Mouse (Mus musculus): ENCODE measurements at regions not wholly inside any gene's neighbourhood (a gene's known extent, or its start where the extent isn't known, plus 50 kb on each side); places are given as distances from the start of the nearest gene placed in this dataset.

- Histone ChIP-seq H3K9ac (no peak overlapping the region), H3K9me3 (replicated peaks) (no peaks in the 10 kb centered on the region), H3K4me3 (no peak overlapping the region), H3K4me2 (no peak overlapping the region), H3K4me1 (peaks cover 23% of the 10 kb centered on the region), H3K27ac (no peak overlapping the region), H3K36me3 (no peaks in the 10 kb centered on the region), H3K27me3 (replicated peaks) (0 out of 2 replicates have a peak, but pooled peaks cover 13% of the 10 kb centered on the region)
- ATAC-seq = no peak
- 73% methylated on average over 4 of the region's 4 CpGs for WGBS (ENCODE audit: insufficient replicate concordance)
Measured at GRCm38 (mm10) chr10:42076711-42077110, 58.5 kb upstream of the Armc2 start.

DNA sequence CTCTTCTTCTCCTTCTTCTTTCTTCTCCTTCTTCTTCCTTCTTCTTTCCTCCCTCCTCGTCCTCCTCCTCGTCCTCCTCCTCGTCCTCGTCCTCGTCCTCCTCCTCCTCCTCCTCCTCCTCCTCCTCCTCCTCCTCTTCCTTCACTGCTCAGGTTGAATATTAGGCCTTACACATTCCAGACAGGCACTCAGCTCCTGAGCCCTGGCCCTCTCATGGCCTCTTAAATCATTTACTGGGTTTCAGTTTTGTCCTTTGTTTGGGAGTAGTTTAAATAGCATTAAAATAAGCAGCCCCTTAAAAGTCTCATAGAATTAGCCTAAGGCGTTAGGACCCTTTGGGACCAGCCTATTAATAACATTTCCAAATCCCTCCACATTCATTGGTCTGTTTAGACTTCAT lies 57.3 kb upstream of the Armc2 start:
- H3K4me2 ChIP-seq = no peak overlapping the region
- no peaks in the 10 kb centered on the region for H3K9me3 ChIP-seq (replicated peaks)
- no peaks in the 10 kb centered on the region for H3K36me3 ChIP-seq
- no peak overlapping the region for H3K27ac ChIP-seq
- H3K27me3 ChIP-seq (replicated peaks) = 0 out of 2 replicates have a peak, but pooled peaks cover 13% of the 10 kb centered on the region
- no peak overlapping the region for H3K4me3 ChIP-seq
- no peak overlapping the region for H3K9ac ChIP-seq
- peaks cover 35% of the 10 kb centered on the region for H3K4me1 ChIP-seq
- ATAC-seq = no peak
- 53% methylated on average over 5 of the region's 6 CpGs for whole genome bisulfite sequencing (ENCODE audit: insufficient replicate concordance)

DNA sequence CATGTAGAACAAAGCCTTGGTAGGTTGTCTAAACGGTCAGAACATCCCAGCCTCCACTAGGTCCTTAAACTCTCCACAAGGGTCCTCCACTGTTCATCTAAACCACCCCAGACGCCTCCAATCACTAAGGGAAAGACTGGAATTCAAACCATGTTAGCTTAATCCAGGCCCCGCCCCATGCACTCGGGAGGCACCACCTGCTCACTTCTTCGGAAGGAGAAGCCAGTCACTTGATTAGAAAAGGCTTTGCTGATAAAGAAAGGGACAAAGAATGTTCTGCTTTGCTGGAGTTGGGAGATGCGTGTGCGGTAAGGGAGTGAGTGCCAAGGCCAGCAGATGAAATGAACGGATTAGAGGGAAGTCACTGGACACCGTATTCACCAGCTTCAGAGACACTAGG lies 54.5 kb upstream of the Armc2 start:
- Histone ChIP-seq H3K27me3 (replicated peaks) (0 out of 2 replicates have a peak, but pooled peaks cover 13% of the 10 kb centered on the region), H3K4me3 (no peak overlapping the region), H3K4me2 (peak overlapping the region; percentile 22; the same call in 1 of the 2 replicates), H3K9me3 (replicated peaks) (no peaks in the 10 kb centered on the region), H3K36me3 (no peaks in the 10 kb centered on the region), H3K4me1 (peaks cover 58% of the 10 kb centered on the region), H3K27ac (no peak overlapping the region), H3K9ac (no peak overlapping the region; the same call in 1 of the 2 replicates)
- WGBS (ENCODE audit: insufficient replicate concordance) = 22% methylated on average over 9 of the region's 9 CpGs
- ATAC-seq = no peak

DNA sequence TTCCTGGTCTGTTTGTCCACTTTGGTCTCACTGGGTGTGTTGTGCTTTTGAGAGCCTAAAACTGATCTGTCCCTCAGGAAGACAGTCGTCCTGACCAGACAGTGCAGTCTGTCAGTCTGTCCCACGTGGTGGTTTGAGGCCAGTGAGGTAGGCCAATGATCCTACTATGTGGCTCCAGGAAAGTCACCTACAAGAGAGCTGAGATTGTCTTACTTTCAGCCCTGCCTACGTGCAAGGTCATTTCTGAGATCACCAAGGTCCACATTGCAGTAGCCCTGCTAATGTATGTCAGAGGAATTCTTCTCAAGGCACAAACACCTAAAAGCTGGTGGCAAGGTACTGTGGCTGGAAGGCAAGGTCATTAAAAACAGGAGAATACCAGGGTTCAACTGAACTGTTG lies 53.9 kb upstream of the Armc2 start:
- H3K36me3 ChIP-seq = no peaks in the 10 kb centered on the region
- H3K4me2 ChIP-seq = no peak overlapping the region
- H3K9ac ChIP-seq = no peak overlapping the region
- 45% methylated on average over 3 of the region's 3 CpGs for WGBS (ENCODE audit: insufficient replicate concordance)
- ATAC-seq = no peak
- H3K9me3 ChIP-seq (replicated peaks) = no peaks in the 10 kb centered on the region
- no peak overlapping the region for H3K27ac ChIP-seq
- no peak overlapping the region for H3K4me3 ChIP-seq
- H3K4me1 ChIP-seq = peaks cover 61% of the 10 kb centered on the region
- 0 out of 2 replicates have a peak, but pooled peaks cover 13% of the 10 kb centered on the region for H3K27me3 ChIP-seq (replicated peaks)

DNA sequence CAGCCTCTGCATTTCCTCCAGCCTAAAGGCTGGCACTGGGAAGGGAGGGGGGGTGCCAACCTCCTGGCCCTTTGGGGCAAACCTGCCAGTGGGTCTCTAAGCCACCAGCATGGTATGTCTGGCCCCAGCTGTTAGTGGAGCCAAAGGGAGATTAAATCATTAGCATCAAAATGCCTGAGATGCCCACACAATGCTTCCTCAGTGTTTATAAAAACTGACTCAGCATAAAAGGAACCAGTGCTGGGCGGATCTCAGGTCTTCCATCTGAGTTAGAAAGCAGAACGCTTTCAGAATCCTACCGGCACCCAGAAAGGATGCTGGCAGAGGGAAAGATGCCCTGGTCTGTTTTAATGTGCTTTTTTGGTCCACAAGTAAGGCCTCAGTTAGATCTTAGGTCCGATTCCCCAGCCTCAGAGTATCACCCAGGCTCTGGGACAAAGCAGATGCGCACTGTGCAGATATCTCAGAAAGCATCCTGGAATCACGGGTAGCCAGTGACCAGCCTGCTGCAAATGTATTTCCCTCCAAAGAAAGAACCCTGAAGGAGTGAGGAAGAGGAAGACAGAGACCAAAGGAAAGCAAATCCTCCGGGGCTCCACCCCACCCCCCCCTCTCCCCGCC lies 53.3 kb upstream of the Armc2 start:
- peak; percentile 28 for ATAC-seq

DNA sequence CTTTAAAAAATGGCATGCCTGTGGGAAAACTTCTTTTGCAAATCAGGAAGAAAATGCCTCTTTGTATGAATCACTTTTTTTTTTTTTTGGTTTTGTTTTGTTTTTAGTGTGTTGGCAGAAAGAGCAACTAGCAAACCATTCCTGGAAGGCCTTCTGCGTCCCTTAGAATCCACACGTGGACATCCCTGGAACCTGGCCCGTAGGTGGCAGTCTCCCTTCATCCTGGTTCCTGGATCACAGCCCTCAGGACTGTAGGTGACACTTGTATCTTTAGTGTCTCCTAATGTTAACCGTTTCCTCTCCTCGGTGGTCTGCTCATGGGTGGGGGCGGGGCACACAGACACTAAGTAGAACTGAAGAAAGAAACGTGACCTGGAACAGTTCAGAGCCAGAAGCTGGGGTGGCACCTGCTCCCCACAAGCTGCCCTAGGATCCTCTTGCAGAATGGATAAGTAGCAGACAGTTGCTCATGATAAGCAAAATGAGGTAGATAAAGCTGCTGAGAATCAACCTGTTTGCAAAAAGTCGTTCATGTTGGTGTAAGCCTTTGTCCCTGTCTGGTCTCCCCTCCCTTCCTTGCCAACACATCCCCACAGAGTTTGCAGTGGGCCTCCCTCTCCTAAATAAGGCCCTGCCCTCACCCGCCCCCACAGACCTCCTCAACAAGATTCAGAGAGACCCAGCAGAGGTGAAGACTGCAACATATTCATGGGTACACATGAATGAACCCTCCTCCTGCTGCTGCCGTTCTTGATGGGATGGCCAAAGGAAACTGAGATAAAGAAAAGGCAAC lies 52.6 kb upstream of the Armc2 start:
- no peak overlapping the region for H3K4me3 ChIP-seq
- no peaks in the 10 kb centered on the region for H3K36me3 ChIP-seq
- H3K9ac ChIP-seq = peak overlapping the region; percentile 22; the same call in 1 of the 2 replicates
- no peaks in the 10 kb centered on the region for H3K9me3 ChIP-seq (replicated peaks)
- WGBS (ENCODE audit: insufficient replicate concordance) = 13% methylated on average over 10 of the region's 10 CpGs
- H3K4me2 ChIP-seq = peak overlapping the region; percentile 29
- peak; percentile 76 for ATAC-seq
- peak overlapping the region; percentile 62 for H3K27ac ChIP-seq
- H3K27me3 ChIP-seq (replicated peaks) = 0 out of 2 replicates have a peak, but pooled peaks cover 13% of the 10 kb centered on the region
- H3K4me1 ChIP-seq = peaks cover 61% of the 10 kb centered on the region

More for the DNA sequence above, 53.3 kb upstream of the Armc2 start:
- WGBS (ENCODE audit: insufficient replicate concordance) = 27% methylated on average over 8 of the region's 8 CpGs
- Histone ChIP-seq H3K9me3 (replicated peaks) (no peaks in the 10 kb centered on the region), H3K4me2 (peak overlapping the region; percentile 29), H3K4me1 (peaks cover 61% of the 10 kb centered on the region), H3K4me3 (no peak overlapping the region), H3K27ac (peak overlapping the region; percentile 62), H3K27me3 (replicated peaks) (0 out of 2 replicates have a peak, but pooled peaks cover 13% of the 10 kb centered on the region), H3K9ac (0 out of 2 replicates have a peak overlapping the region, but pooled peaks have one; percentile 22), H3K36me3 (no peaks in the 10 kb centered on the region)

DNA sequence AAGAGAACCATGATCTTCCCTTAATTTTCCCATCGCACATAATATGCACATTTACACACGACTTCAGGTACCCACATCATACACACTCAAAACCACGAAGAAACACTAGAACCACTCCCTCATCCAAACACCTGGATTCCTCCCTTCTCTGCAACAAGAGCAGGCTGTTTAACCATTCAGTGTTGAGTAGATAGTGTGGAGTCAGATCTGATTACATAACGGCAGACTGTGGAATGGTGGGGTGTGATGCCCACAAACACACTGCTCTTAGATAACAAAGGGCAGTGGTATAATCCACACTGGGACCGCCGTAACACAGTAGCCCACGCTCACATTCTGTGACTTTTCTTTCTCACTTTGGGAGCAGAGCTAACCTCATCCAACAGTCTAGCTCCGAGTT lies 51.5 kb upstream of the Armc2 start:
- H3K4me2 ChIP-seq = peak overlapping the region; percentile 8
- no peak overlapping the region for H3K9ac ChIP-seq
- no peak overlapping the region for H3K4me3 ChIP-seq
- H3K36me3 ChIP-seq = no peaks in the 10 kb centered on the region
- 0 out of 2 replicates have a peak overlapping the region, but pooled peaks have one; percentile 54 for H3K27ac ChIP-seq
- H3K9me3 ChIP-seq (replicated peaks) = no peaks in the 10 kb centered on the region
- H3K4me1 ChIP-seq = peaks cover 61% of the 10 kb centered on the region
- 0 out of 2 replicates have a peak, but pooled peaks cover 13% of the 10 kb centered on the region for H3K27me3 ChIP-seq (replicated peaks)
- WGBS (ENCODE audit: insufficient replicate concordance) = 40% methylated on average over 8 of the region's 8 CpGs
- peak; percentile 48; the same call in 1 of the 2 replicates for ATAC-seq

DNA sequence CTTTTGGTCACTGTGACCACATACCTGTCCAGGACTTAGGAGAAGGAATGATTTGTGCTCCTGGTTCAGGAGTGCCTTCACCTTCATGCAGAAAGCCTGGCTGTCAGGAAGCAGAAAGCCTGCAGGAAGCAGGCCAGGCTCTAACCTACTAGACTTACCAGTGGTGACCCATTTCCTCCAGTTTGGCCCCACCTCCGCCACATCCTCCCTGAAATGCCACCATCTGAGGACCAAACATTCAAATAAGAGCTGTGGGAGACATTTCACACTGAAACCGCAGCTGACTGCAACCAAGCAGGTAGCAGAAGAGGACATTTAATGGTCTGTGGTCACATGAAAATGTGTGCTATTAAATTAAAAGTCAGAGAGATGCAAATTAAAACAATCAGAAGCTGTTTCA lies 50.3 kb upstream of the Armc2 start:
- 65% methylated on average over 2 of the region's 2 CpGs for WGBS (ENCODE audit: insufficient replicate concordance)
- H3K36me3 ChIP-seq = no peaks in the 10 kb centered on the region
- no peak overlapping the region for H3K4me3 ChIP-seq
- H3K4me1 ChIP-seq = peaks cover 68% of the 10 kb centered on the region
- no peak overlapping the region for H3K9ac ChIP-seq
- ATAC-seq = no peak
- H3K27ac ChIP-seq = no peak overlapping the region
- no peak overlapping the region for H3K4me2 ChIP-seq
- H3K27me3 ChIP-seq (replicated peaks) = 0 out of 2 replicates have a peak, but pooled peaks cover 8% of the 10 kb centered on the region
- no peaks in the 10 kb centered on the region for H3K9me3 ChIP-seq (replicated peaks)

Measured in liver, embryonic 12.5 days (tissue).